Mouse (Mus musculus): ENCODE results near the gene Tecpr2. TPM values are rescaled to one million over a fixed set of nuclear protein-coding genes. Genes with fewer than 3 reads are reported as not detected.

Tecpr2 gene
- total and polyA plus RNA-seq, 3 experiments: 5.8 to 5.9 TPM; not detected in 1

DNA sequence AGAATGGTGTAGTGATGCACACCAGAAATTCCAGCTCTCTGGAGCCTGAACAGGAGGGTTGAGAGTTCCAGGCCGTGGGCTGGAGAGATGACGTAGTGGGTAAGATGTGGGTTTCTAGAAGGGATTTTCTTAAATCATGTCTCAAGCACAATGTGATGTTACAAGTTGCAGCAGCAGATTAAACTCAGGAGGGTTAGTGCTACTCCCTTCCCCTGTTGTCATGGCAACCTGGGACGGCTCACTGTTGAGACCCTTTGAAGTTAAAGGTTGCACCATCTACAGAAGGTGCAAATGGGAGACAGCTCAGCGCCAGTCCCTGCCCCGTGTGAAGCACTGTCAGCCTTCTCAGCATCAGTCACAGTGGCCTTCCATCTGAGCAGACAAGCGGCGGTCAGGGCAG, 27.8 kb upstream of the Tecpr2 start:
- Histone ChIP-seq H3K27ac (ENCODE audit: control insufficient read depth, low read depth, low read length) (no peak overlapping the region), H3K79me2 (ENCODE audit: control insufficient read depth, insufficient read depth, low read length, poor library complexity) (no peaks in the 10 kb centered on the region), H3K9ac (ENCODE audit: control insufficient read depth, low read depth, low read length, poor library complexity, severe bottlenecking) (no peak overlapping the region), H3K4me3 (ENCODE audit: control insufficient read depth in 1 of 2, insufficient read depth in 1 of 2, low read depth in 2 of 2, low read length in 2 of 2) (no peak overlapping the region), H3K27me3 (ENCODE audit: control insufficient read depth in 1 of 2, insufficient read depth in 2 of 2, low read length in 2 of 2) (no peaks in the 10 kb centered on the region), H3K9me3 (replicated peaks; ENCODE audit: insufficient read depth, low read length) (no peaks in the 10 kb centered on the region), H3K36me3 (ENCODE audit: control insufficient read depth in 1 of 2, insufficient read depth in 2 of 2, low read length in 2 of 2) (peaks cover 0 to 20% of the 10 kb centered on the region in 2 experiments; a peak in 3 of 4 replicates), H3K4me1 (ENCODE audit: control insufficient read depth in 1 of 2, insufficient read depth in 2 of 2, low read length in 2 of 2) (peaks cover 6 to 32% of the 10 kb centered on the region in 2 experiments)
- no peak for DNase-seq (ENCODE audit: low read depth, low spot score)
- no peak for TF ChIP-seq CHD2 (IDR thresholded peaks at IDR 0.05; ENCODE audit: low read length)
- TF ChIP-seq MXI1 (IDR thresholded peaks at IDR 0.05; ENCODE audit: low read depth, low read length): no peak
- TF ChIP-seq ETS1 (IDR thresholded peaks at IDR 0.05; ENCODE audit: low read depth, low read length): no peak
- no peak for TF ChIP-seq EP300 (IDR thresholded peaks at IDR 0.05; ENCODE audit: low read depth in 1 of 2, low read length in 2 of 2)
- TF ChIP-seq SIN3A (IDR thresholded peaks at IDR 0.05; ENCODE audit: low read length): no peak
- no peak for TF ChIP-seq BHLHE40 (IDR thresholded peaks at IDR 0.05; ENCODE audit: borderline replicate concordance, low read depth, low read length)
- TF ChIP-seq NELFE (IDR thresholded peaks at IDR 0.05; ENCODE audit: low read depth, low read length): no peak
- TF ChIP-seq TBP (IDR thresholded peaks at IDR 0.05; ENCODE audit: low read depth, low read length): no peak
- TF ChIP-seq E2F4 (IDR thresholded peaks at IDR 0.05; ENCODE audit: borderline replicate concordance, low read depth, low read length): no peak
- no peak for TF ChIP-seq POLR2AphosphoS2 (IDR thresholded peaks at IDR 0.05; ENCODE audit: low read length)
- TF ChIP-seq MYB (IDR thresholded peaks at IDR 0.05; ENCODE audit: low read depth, low read length): no peak
- no peak for TF ChIP-seq UBTF (IDR thresholded peaks at IDR 0.05; ENCODE audit: borderline replicate concordance, insufficient read depth, low read depth, low read length)
- TF ChIP-seq CTCF (IDR thresholded peaks at IDR 0.05 in 2 of 3, conservative IDR thresholded peaks at IDR 0.05 in 1 of 3; ENCODE audit: control insufficient read depth in 1 of 3, insufficient read depth in 1 of 3, low read depth in 2 of 3, low read length in 3 of 3, poor library complexity in 1 of 3, severe bottlenecking in 1 of 3): no peak
- no peak for TF ChIP-seq KAT2A (conservative IDR thresholded peaks at IDR 0.05; ENCODE audit: low read depth, low read length)
- TF ChIP-seq ZKSCAN1 (IDR thresholded peaks at IDR 0.05; ENCODE audit: low read depth, low read length): no peak
- TF ChIP-seq USF1 (IDR thresholded peaks at IDR 0.05; ENCODE audit: low read depth, low read length): no peak
- TF ChIP-seq JUND (IDR thresholded peaks at IDR 0.05; ENCODE audit: low read depth, low read length): no peak
- no peak for TF ChIP-seq ZNF384 (IDR thresholded peaks at IDR 0.05; ENCODE audit: low read depth, low read length)
- no peak for TF ChIP-seq USF2 (IDR thresholded peaks at IDR 0.05; ENCODE audit: borderline replicate concordance in 1 of 2, insufficient read depth in 1 of 2, low read depth in 1 of 2, low read length in 2 of 2)
- no peak for TF ChIP-seq GATA1 (IDR thresholded peaks at IDR 0.05; ENCODE audit: low read depth, low read length)

- Histone ChIP-seq H3K9ac (ENCODE audit: control insufficient read depth, low read depth, low read length, poor library complexity, severe bottlenecking) (no peak overlapping the region), H3K4me3 (ENCODE audit: control insufficient read depth in 1 of 2, insufficient read depth in 1 of 2, low read depth in 2 of 2, low read length in 2 of 2) (no peak overlapping the region), H3K79me2 (ENCODE audit: control insufficient read depth, insufficient read depth, low read length, poor library complexity) (no peaks in the 10 kb centered on the region), H3K9me3 (replicated peaks; ENCODE audit: insufficient read depth, low read length) (no peaks in the 10 kb centered on the region), H3K4me1 (ENCODE audit: control insufficient read depth in 1 of 2, insufficient read depth in 2 of 2, low read length in 2 of 2) (peaks cover 5 to 22% of the 10 kb centered on the region in 2 experiments), H3K36me3 (ENCODE audit: control insufficient read depth in 1 of 2, insufficient read depth in 2 of 2, low read length in 2 of 2) (peaks cover 0 to 11% of the 10 kb centered on the region in 2 experiments; a peak in 3 of 4 replicates), H3K27ac (ENCODE audit: control insufficient read depth, low read depth, low read length) (no peak overlapping the region), H3K27me3 (ENCODE audit: control insufficient read depth in 1 of 2, insufficient read depth in 2 of 2, low read length in 2 of 2) (no peaks in the 10 kb centered on the region)
- TF ChIP-seq SIN3A (IDR thresholded peaks at IDR 0.05; ENCODE audit: low read length): no peak
- TF ChIP-seq TAL1 (IDR thresholded peaks at IDR 0.05; ENCODE audit: low read length): no peak
- no peak for TF ChIP-seq ELF1 (IDR thresholded peaks at IDR 0.05; ENCODE audit: low read depth, low read length)
- no peak for TF ChIP-seq ZNF384 (IDR thresholded peaks at IDR 0.05; ENCODE audit: low read depth, low read length)
- no peak for TF ChIP-seq POLR2AphosphoS5 (IDR thresholded peaks at IDR 0.05; ENCODE audit: borderline replicate concordance, low read depth, low read length)
- TF ChIP-seq RAD21 (IDR thresholded peaks at IDR 0.05; ENCODE audit: low read depth, low read length): no peak
- TF ChIP-seq CTCF (IDR thresholded peaks at IDR 0.05 in 2 of 3, conservative IDR thresholded peaks at IDR 0.05 in 1 of 3; ENCODE audit: control insufficient read depth in 1 of 3, insufficient read depth in 1 of 3, low read depth in 2 of 3, low read length in 3 of 3, poor library complexity in 1 of 3, severe bottlenecking in 1 of 3): no peak
- no peak for DNase-seq (ENCODE audit: low read depth, low spot score)
These were observed 25.1 kb upstream of the Tecpr2 start for GRCm38 (mm10) chr12:110864008-110864407.

All from MEL (cell line).